Mouse (Mus musculus) gastrocnemius, adult 18-20 months (tissue): ENCODE results near the gene Ifitm2. TPM values are rescaled to one million over a fixed set of nuclear protein-coding genes. Genes with fewer than 3 reads are reported as not detected.

Experiments
- DNase-seq: peaks from one replicate; pipeline ENCODE4 v3.0.0; 2021; ENCODE audit warnings: low spot score
- total RNA-seq, 2 experiments: library from RNA; stranded (reverse); gene quantifications; 2 replicates each; pipeline ENCODE4 v1.2.3; 2021

Gene Ifitm2
- total RNA-seq, 2 experiments from 2014 or later = 44.8 to 64.4 TPM

- DNase-seq = no peak
Observed at GRCm38 (mm10) chr7:140944236-140944635, 11.6 kb downstream of the Ifitm2 start.

DNA sequence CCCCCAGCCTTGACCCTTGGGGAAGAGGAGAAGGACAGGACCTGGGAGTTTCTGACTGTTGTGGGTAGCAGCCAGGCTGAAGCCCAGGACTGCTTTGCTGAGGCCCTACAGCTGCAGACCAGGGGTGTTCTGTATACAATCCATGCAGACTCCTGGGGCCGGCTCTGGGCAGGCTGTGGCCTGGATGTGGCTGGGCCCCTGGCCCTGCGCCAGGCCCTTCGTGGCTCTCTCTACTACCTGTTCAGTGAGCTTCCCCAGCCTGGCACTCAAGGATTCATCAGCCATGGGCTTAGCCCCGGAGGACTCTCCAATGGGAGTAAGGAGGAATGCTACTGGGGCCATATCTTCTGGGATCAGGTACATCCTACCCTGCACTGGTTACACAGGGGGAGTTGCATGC, 12.4 kb downstream of the Ifitm2 start:
- DNase-seq = no peak

GRCm38 (mm10) chr7:140942811-140943210, 13.0 kb downstream of the Ifitm2 start:
- DNase-seq = no peak

DNA sequence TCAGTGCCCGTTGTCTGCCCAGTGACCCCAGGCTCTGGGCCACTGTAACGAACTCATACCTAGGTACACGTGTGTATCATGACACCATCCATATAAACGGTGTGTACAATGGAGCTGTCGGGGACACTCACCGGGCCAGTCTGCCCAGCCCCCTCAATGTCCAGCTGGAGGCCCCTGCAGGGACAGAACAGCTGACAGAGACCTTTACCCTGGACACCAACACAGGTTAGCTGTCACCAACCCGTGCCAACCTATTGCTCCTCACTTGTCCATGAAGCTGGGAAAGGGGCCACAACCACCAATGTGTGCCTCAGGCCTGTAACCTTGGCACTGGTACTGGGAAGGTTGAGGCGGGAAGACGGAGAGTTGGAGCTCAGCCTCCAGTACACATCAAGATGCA, 13.4 kb downstream of the Ifitm2 start:
- DNase-seq = no peak

GRCm38 (mm10) chr7:140941222-140942051, 14.3 kb downstream of the Ifitm2 start, which contains the start of gene Pgghg:
Gene Pgghg, plus strand, starts transcription at chr7:140941391.
- DNase-seq = peak; percentile 87

- DNase-seq = peak; percentile 61
Observed at GRCm38 (mm10) chr7:140939669-140940171, 16.1 kb downstream of the Ifitm2 start.

GRCm38 (mm10) chr7:140938896-140939295, 16.9 kb downstream of the Ifitm2 start:
- DNase-seq = no peak

DNA sequence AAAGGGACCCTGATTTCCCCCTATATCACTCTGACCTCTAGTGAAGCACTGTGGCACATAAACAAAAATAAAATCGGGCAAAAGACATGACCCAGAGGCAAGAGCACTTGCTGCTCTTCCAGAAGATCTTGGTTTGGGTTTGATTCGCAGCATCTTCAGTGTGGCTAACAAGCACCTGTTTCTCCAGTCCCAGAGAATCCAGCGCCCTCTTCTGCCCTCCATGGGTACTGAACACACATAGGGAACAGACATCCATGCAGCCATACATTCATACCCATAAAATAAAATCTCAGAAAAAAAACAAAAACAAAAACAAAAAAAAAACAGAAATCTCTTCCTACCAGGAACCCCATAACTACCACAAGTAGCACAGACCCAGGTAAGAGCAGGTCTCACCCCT, 17.4 kb downstream of the Ifitm2 start:
- no peak for DNase-seq

DNA sequence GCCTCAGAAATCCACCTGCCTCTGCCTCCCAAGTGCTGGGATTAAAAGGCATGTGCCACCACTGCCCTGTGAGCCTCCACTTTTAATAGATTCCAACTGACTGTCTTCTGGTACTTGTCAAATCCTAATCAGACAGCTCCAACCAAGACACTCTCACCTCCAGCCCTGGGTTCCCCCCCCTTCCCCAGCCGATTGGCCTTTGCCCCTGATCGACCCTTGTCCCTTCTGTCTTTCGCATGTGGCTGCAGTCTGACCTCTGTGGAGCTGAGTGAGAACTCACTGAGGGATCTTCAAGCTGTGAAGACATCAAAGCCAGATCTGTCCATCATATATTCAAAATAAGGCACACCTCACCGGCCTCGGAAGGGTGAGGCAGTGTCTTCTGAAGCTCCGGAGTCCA, 28.6 kb downstream of the Ifitm2 start:
- no peak for DNase-seq

GRCm38 (mm10) chr7:140923070-140923775, 32.6 kb downstream of the Ifitm2 start:
- DNase-seq = no peak

GRCm38 (mm10) chr7:140922398-140923069, 33.3 kb downstream of the Ifitm2 start:
- DNase-seq = peak; percentile 50

DNA sequence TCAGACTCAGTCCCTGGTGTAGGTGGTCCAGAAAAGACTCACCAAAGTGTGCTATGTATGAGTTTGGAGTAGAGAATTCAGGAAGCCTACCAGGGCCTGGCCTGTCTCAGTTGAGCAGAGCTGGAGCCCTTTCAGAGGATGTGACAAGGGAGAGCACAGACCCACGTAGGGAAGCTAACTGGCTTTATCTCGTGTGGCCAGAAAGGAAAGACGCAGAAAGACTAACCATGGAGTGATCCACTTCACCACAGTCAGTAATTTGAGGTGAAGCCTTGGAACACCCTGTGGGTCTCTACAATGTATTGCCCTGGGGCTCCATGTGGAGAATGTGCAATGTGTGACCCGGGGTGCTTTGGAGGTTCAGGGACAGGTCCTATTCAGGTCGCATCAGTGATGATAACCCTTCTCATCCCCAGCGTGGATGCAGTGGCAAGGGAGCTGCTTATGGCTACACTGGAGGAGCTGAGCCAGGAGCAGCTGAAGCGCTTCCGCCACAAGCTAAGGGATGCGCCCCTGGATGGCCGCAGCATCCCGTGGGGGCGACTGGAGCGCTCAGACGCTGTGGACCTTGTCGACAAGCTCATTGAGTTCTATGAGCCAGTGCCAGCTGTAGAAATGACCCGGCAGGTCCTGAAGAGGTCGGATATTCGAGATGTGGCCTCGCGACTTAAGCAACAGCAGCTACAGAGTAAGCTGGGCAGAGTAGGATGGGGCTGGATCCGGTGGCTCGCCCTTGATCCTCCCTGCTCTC, 34.4 kb downstream of the Ifitm2 start:
- DNase-seq = no peak

GRCm38 (mm10) chr7:140920418-140921029, 35.3 kb downstream of the Ifitm2 start, which contains the start of gene Nlrp6:
Gene Nlrp6, plus strand, starts transcription at chr7:140920902.
- no peak for DNase-seq

- DNase-seq = no peak
Observed at GRCm38 (mm10) chr7:140919911-140920310, 35.9 kb downstream of the Ifitm2 start.

GRCm38 (mm10) chr7:140914031-140914690, 41.6 kb downstream of the Ifitm2 start:
- DNase-seq = no peak

DNA sequence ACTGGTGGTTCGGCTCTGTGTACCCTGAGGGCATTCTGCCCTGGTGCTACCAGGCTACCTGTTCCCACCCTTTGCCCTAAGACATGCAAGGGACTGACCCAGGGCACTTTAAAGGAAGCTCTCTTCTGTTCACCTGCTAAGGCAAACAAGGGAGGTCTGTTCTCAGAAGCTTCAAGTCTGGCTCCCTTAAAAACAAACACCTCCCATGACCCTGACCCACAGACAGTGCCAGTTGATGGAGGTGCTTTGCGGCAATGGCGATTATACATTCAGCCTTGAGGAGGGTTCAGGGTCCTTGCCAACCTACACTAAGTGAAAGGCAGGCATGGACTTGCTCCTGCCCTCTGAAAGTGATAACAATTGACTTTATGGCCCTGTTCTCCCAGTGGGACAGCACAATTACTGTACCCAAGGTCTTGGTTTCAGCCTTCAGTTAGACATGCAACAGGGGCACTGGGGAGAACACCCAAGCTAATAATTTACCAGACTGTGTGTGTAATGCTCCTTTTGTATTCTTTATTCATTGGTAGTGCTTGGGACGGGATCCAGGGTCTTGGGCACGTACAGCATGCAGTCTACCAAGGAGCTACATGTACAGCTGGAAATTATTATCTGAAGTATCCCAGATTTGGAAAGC, 42.8 kb downstream of the Ifitm2 start:
- no peak for DNase-seq

- no peak for DNase-seq
Observed at GRCm38 (mm10) chr7:140912293-140912692, 43.5 kb downstream of the Ifitm2 start.

- peak; percentile 77 for DNase-seq
Observed at GRCm38 (mm10) chr7:140908634-140909107, 47.1 kb downstream of the Ifitm2 start.

GRCm38 (mm10) chr7:140908181-140908580, 47.6 kb downstream of the Ifitm2 start:
- DNase-seq = no peak
